Mouse (Mus musculus) lung, postnatal 0 days (tissue): ENCODE measurements at regions not wholly inside any gene's neighbourhood (a gene's known extent, or its start where the extent isn't known, plus 50 kb on each side); places are given as distances from the start of the nearest gene placed in this dataset.

ENCODE experiments used
- ATAC-seq: fragments of 200-750 bp; cut with Nextera tagmentation; 2 replicates; pipeline ENCODE4 v1.8.0; 2017; ENCODE audit warnings: moderate library complexity
- DNase-seq: peaks from one replicate; pipeline ENCODE4 v3.0.0-alpha.2; 2016; ENCODE audit warnings: low spot score
- H3K27ac ChIP-seq: fragments of 300-500 bp; sonication (generic); 2 replicates; pipeline ENCODE4 v1.5.1; 2014; ENCODE audit warnings: antibody characterized with exemption, mild to moderate bottlenecking, low read length, mixed read lengths
- H3K27me3 ChIP-seq: fragments of 300-500 bp; sonication (generic); replicated peaks from 2 replicates; pipeline ENCODE4 v1.6.1; 2014; ENCODE audit warnings: low read length, mixed read lengths; ENCODE audit not compliant: insufficient read depth
- H3K36me3 ChIP-seq: fragments of 300-500 bp; sonication (generic); 2 replicates; pipeline ENCODE4 v1.6.1; 2014; ENCODE audit warnings: low read length, mixed read lengths; ENCODE audit not compliant: insufficient read depth
- H3K4me1 ChIP-seq: fragments of 300-500 bp; sonication (generic); 2 replicates; pipeline ENCODE4 v1.6.1; 2014; ENCODE audit warnings: antibody characterized with exemption, low read depth, low read length, mixed read lengths; ENCODE audit not compliant: insufficient read depth
- H3K4me2 ChIP-seq: fragments of 300-500 bp; sonication (generic); replicated peaks from 2 replicates; pipeline ENCODE4 v1.6.1; 2014; ENCODE audit warnings: low read depth, mild to moderate bottlenecking, low read length, moderate library complexity, mixed read lengths
- H3K4me3 ChIP-seq: fragments of 300-500 bp; sonication (generic); 2 replicates; pipeline ENCODE4 v1.5.1; 2014; ENCODE audit warnings: low read depth, low read length
- H3K9ac ChIP-seq: fragments of 300-500 bp; sonication (generic); replicated peaks from 2 replicates; pipeline ENCODE4 v1.6.1; 2014; ENCODE audit warnings: low read depth, mild to moderate bottlenecking
- H3K9me3 ChIP-seq: fragments of 300-500 bp; sonication (generic); 2 replicates; pipeline ENCODE4 v1.6.1; 2016; ENCODE audit warnings: low read length, mixed read lengths
- CTCF ChIP-seq: IDR thresholded peaks from 2 replicates; pipeline ENCODE4 v1.5.1; 2016; ENCODE audit warnings: antibody characterized with exemption, mild to moderate bottlenecking
- EP300 ChIP-seq: IDR thresholded peaks from 2 replicates; pipeline ENCODE4 v1.6.1; 2016; ENCODE audit warnings: antibody characterized with exemption, mild to moderate bottlenecking, control low read depth
- WGBS: fragments of 180-500 bp; shearing (Covaris S2); extraction: QIAGEN DNeasy Blood & Tissue Kit; methylation state at CpG from one replicate; pipeline ENCODE4 v1.1.7; 2014; 5-methylcytosine and 5-hydroxymethylcytosine counted together

- Histone ChIP-seq H3K36me3 (no peaks in the 10 kb centered on the region), H3K27ac (no peak overlapping the region), H3K4me1 (no peaks in the 10 kb centered on the region), H3K4me2 (no peak overlapping the region), H3K9ac (no peak overlapping the region), H3K9me3 (no peaks in the 10 kb centered on the region), H3K4me3 (no peak overlapping the region), H3K27me3 (no peaks in the 10 kb centered on the region)
- DNase-seq (no peak), ATAC-seq (no peak)
- no peak for TF ChIP-seq EP300
- TF ChIP-seq CTCF: no peak
- 67% methylated on average over 6 of the region's 6 CpGs for WGBS
These were observed 71.8 kb downstream of the Arf2 start for GRCm38 (mm10) chr11:104038271-104038800.

GRCm38 (mm10) chr11:104045216-104045615, 78.7 kb downstream of the Arf2 start:
- WGBS: 83% methylated on average over 4 of the region's 4 CpGs
- TF ChIP-seq CTCF (no peak), EP300 (no peak)
- H3K4me2 ChIP-seq: no peak overlapping the region
- H3K27me3 ChIP-seq: no peaks in the 10 kb centered on the region
- H3K4me3 ChIP-seq: no peak overlapping the region
- H3K36me3 ChIP-seq: no peaks in the 10 kb centered on the region
- no peak overlapping the region for H3K27ac ChIP-seq
- H3K9ac ChIP-seq: no peak overlapping the region
- H3K4me1 ChIP-seq: no peaks in the 10 kb centered on the region
- no peaks in the 10 kb centered on the region for H3K9me3 ChIP-seq
- ATAC-seq (no peak), DNase-seq (no peak)

GRCm38 (mm10) chr11:104051986-104052385, 80.7 kb upstream of the Crhr1 start:
- ATAC-seq: no peak
- WGBS: 80% methylated on average over 3 of the region's 3 CpGs

GRCm38 (mm10) chr11:104053242-104053641, 79.4 kb upstream of the Crhr1 start:
- ATAC-seq (no peak), DNase-seq (peak; percentile 28)
- H3K4me1 ChIP-seq: no peaks in the 10 kb centered on the region
- H3K27me3 ChIP-seq: no peaks in the 10 kb centered on the region
- no peak overlapping the region for H3K4me2 ChIP-seq
- no peaks in the 10 kb centered on the region for H3K36me3 ChIP-seq
- no peaks in the 10 kb centered on the region for H3K9me3 ChIP-seq
- no peak overlapping the region for H3K9ac ChIP-seq
- H3K27ac ChIP-seq: no peak overlapping the region
- no peak overlapping the region for H3K4me3 ChIP-seq
- no peak for TF ChIP-seq EP300
- no peak for TF ChIP-seq CTCF
- 15% methylated on average over 7 of the region's 7 CpGs for WGBS

More at GRCm38 (mm10) chr11:104051986-104052385, 80.7 kb upstream of the Crhr1 start:
- H3K9me3 ChIP-seq: no peaks in the 10 kb centered on the region
- H3K4me1 ChIP-seq: no peaks in the 10 kb centered on the region
- no peak overlapping the region for H3K4me2 ChIP-seq
- no peaks in the 10 kb centered on the region for H3K27me3 ChIP-seq
- H3K9ac ChIP-seq: no peak overlapping the region
- DNase-seq: no peak
- H3K36me3 ChIP-seq: no peaks in the 10 kb centered on the region
- no peak for TF ChIP-seq CTCF
- no peak for TF ChIP-seq EP300
- no peak overlapping the region for H3K27ac ChIP-seq
- H3K4me3 ChIP-seq: no peak overlapping the region

GRCm38 (mm10) chr11:104055941-104056340, 76.7 kb upstream of the Crhr1 start:
- H3K4me3 ChIP-seq: no peak overlapping the region
- no peak overlapping the region for H3K9ac ChIP-seq
- no peaks in the 10 kb centered on the region for H3K36me3 ChIP-seq
- 69% methylated on average over 6 of the region's 6 CpGs for WGBS
- DNase-seq (no peak), ATAC-seq (no peak)
- no peaks in the 10 kb centered on the region for H3K27me3 ChIP-seq
- TF ChIP-seq CTCF (no peak), EP300 (no peak)
- no peak overlapping the region for H3K4me2 ChIP-seq
- no peaks in the 10 kb centered on the region for H3K4me1 ChIP-seq
- no peak overlapping the region for H3K27ac ChIP-seq
- H3K9me3 ChIP-seq: no peaks in the 10 kb centered on the region

GRCm38 (mm10) chr11:104057046-104057445, 75.6 kb upstream of the Crhr1 start:
- Histone ChIP-seq H3K9me3 (no peaks in the 10 kb centered on the region), H3K4me3 (no peak overlapping the region), H3K4me1 (no peaks in the 10 kb centered on the region), H3K9ac (no peak overlapping the region), H3K27ac (no peak overlapping the region), H3K4me2 (no peak overlapping the region), H3K36me3 (no peaks in the 10 kb centered on the region), H3K27me3 (no peaks in the 10 kb centered on the region)
- ATAC-seq (no peak), DNase-seq (no peak)
- no peak for TF ChIP-seq CTCF
- TF ChIP-seq EP300: no peak
- WGBS: 70% methylated on average over 3 of the region's 4 CpGs

GRCm38 (mm10) chr11:104058600-104058999, 74.1 kb upstream of the Crhr1 start:
- Histone ChIP-seq H3K9me3 (no peaks in the 10 kb centered on the region), H3K4me3 (no peak overlapping the region), H3K9ac (no peak overlapping the region), H3K27me3 (no peaks in the 10 kb centered on the region), H3K4me1 (no peaks in the 10 kb centered on the region), H3K27ac (no peak overlapping the region), H3K4me2 (no peak overlapping the region), H3K36me3 (no peaks in the 10 kb centered on the region)
- WGBS: 66% methylated on average over 6 of the region's 6 CpGs
- ATAC-seq (no peak), DNase-seq (no peak)
- TF ChIP-seq EP300: no peak
